Mouse (Mus musculus) intestine, postnatal 0 days (tissue): Measurements from ENCODE around the gene Sik3. TPM values are rescaled to one million over a fixed set of nuclear protein-coding genes. Genes with fewer than 3 reads are reported as not detected.

ENCODE experiments used
- ATAC-seq: fragments of 200-750 bp; cut with Nextera tagmentation; 2 replicates; pipeline ENCODE4 v1.8.0; 2017; ENCODE audit warnings: mild to moderate bottlenecking, moderate TSS enrichment, moderate library complexity
- H3K27ac ChIP-seq: fragments of 300-500 bp; sonication (generic); 2 replicates; pipeline ENCODE4 v1.5.1; 2014; ENCODE audit warnings: mild to moderate bottlenecking, low read depth, low read length, moderate library complexity
- H3K27me3 ChIP-seq: fragments of 300-500 bp; sonication (generic); replicated peaks from 2 replicates; pipeline ENCODE4 v1.6.1; 2014; ENCODE audit warnings: low read length, mixed read lengths; ENCODE audit not compliant: control insufficient read depth, insufficient read depth
- H3K36me3 ChIP-seq: fragments of 300-500 bp; sonication (generic); 2 replicates; pipeline ENCODE4 v1.6.1; 2014; ENCODE audit warnings: mild to moderate bottlenecking, moderate library complexity; ENCODE audit not compliant: control insufficient read depth, insufficient read depth
- H3K4me1 ChIP-seq: fragments of 300-500 bp; sonication (generic); replicated peaks from 2 replicates; pipeline ENCODE4 v1.6.1; 2014; ENCODE audit warnings: antibody characterized with exemption, low read length, mixed read lengths; ENCODE audit not compliant: control insufficient read depth, insufficient read depth
- H3K4me2 ChIP-seq: fragments of 300-500 bp; sonication (generic); replicated peaks from 2 replicates; pipeline ENCODE4 v1.6.1; 2014; ENCODE audit warnings: low read depth, mild to moderate bottlenecking, moderate library complexity
- H3K4me3 ChIP-seq: fragments of 300-500 bp; sonication (generic); 2 replicates; pipeline ENCODE4 v1.5.1; 2014; ENCODE audit warnings: low read depth, low read length
- H3K9ac ChIP-seq: fragments of 300-500 bp; sonication (generic); 2 replicates; pipeline ENCODE4 v1.6.1; 2014; ENCODE audit warnings: mild to moderate bottlenecking, low read depth, low read length
- H3K9me3 ChIP-seq: fragments of 300-500 bp; sonication (generic); 2 replicates; pipeline ENCODE4 v1.6.1; 2016; ENCODE audit warnings: mixed run types; ENCODE audit not compliant: control insufficient read depth
- CTCF ChIP-seq: sonication (generic); IDR thresholded peaks from 2 replicates; pipeline ENCODE4 v1.5.1; 2016; ENCODE audit warnings: low read depth, mild to moderate bottlenecking, control low read depth, antibody characterized with exemption, moderate library complexity
- WGBS: fragments of 180-500 bp; shearing (Covaris S2); extraction: QIAGEN DNeasy Blood & Tissue Kit; methylation state at CpG from one replicate; pipeline ENCODE4 v1.1.7; 2014; 5-methylcytosine and 5-hydroxymethylcytosine counted together
- polyA plus RNA-seq: library from polyadenylated mRNA; unstranded; fragments of >200 nt; fragmentation: Nextera tagmentation; extraction: Ambion mirVana; gene quantifications from 2 replicates; pipeline ENCODE4 v1.2.1, GENCODE M21; 2015

Sik3 gene
- polyA plus RNA-seq, 1 experiment from 2014 or later, result 7.4 TPM

- H3K9ac ChIP-seq, result no peak overlapping the region
Measured at GRCm38 (mm10) chr9:46014251-46014681, 1.6 kb downstream of the Sik3 start.

DNA sequence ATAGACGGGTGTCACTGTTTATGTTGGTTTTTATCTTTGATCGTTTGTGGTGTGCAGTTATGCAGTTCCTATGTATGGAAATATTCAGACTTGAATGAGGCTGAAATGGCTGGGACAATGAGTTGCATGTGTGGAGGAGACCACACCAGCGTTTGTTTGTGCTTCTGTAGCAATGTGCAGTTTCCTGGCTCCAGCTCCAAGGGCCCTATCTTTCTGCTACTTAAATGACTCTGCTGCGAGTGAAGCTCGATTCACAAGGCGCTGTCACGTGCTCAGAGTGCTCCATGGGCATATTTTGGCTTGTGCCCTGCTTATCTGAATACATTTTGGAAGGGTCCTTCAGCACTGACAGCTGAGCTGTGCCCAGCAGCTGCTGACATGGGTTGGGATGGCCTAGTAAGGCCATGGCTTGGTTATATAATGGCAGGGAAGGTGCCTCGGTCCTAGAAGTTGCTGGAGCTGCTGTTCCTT, 2.5 kb downstream of the Sik3 start:
- no peak for ATAC-seq
- no peak overlapping the region for H3K9ac ChIP-seq
- H3K4me2 ChIP-seq, result peak overlapping the region; percentile 86
- H3K9me3 ChIP-seq, result no peaks in the 10 kb centered on the region
- H3K4me1 ChIP-seq, result peaks cover 27% of the 10 kb centered on the region
- WGBS, result 6% methylated on average over 8 of the region's 8 CpGs
- peak overlapping the region; percentile 63 for H3K27ac ChIP-seq
- H3K36me3 ChIP-seq, result no peaks in the 10 kb centered on the region
- H3K27me3 ChIP-seq, result no peaks in the 10 kb centered on the region
- no peak for TF ChIP-seq CTCF
- H3K4me3 ChIP-seq, result no peak overlapping the region

More at GRCm38 (mm10) chr9:46014251-46014681, 1.6 kb downstream of the Sik3 start:
- TF ChIP-seq CTCF, result peak; percentile 53
- peak overlapping the region; percentile 98 for H3K4me3 ChIP-seq
- no peaks in the 10 kb centered on the region for H3K36me3 ChIP-seq
- H3K9me3 ChIP-seq, result no peaks in the 10 kb centered on the region
- no peaks in the 10 kb centered on the region for H3K27me3 ChIP-seq
- peak overlapping the region; percentile 43; the same call in 1 of the 2 replicates for H3K27ac ChIP-seq
- peak overlapping the region; percentile 86 for H3K4me2 ChIP-seq
- H3K4me1 ChIP-seq, result peaks cover 27% of the 10 kb centered on the region
- 4% methylated on average over 10 of the region's 10 CpGs for WGBS
- no peak for ATAC-seq

DNA sequence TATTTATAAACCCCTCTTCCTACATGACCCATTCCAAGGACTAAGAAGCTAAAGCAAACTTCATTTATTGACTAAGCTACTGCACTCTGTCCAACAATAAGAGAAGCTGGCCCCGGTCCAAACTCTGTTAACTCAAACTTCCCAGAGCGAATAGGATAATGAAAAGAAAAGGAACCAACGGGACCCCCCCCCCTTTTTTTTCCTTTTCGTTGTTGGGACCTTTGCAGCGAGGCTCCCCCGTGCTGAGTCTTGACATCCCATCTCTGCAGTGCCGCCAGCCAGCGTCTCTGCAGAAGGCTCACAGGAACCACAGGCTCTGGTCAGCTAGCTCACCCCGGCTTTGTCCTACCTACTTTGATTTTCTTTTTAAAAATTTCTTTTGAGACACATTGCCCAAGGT, 3.2 kb downstream of the Sik3 start:
- H3K27me3 ChIP-seq, result no peaks in the 10 kb centered on the region
- H3K4me2 ChIP-seq, result peak overlapping the region; percentile 86
- peak overlapping the region; percentile 63; the same call in 1 of the 2 replicates for H3K27ac ChIP-seq
- no peaks in the 10 kb centered on the region for H3K9me3 ChIP-seq
- H3K36me3 ChIP-seq, result no peaks in the 10 kb centered on the region
- no peak overlapping the region for H3K4me3 ChIP-seq
- peaks cover 27% of the 10 kb centered on the region for H3K4me1 ChIP-seq
- no peak overlapping the region for H3K9ac ChIP-seq
- TF ChIP-seq CTCF, result no peak
- ATAC-seq, result no peak
- WGBS, result 14% methylated on average over 9 of the region's 9 CpGs

DNA sequence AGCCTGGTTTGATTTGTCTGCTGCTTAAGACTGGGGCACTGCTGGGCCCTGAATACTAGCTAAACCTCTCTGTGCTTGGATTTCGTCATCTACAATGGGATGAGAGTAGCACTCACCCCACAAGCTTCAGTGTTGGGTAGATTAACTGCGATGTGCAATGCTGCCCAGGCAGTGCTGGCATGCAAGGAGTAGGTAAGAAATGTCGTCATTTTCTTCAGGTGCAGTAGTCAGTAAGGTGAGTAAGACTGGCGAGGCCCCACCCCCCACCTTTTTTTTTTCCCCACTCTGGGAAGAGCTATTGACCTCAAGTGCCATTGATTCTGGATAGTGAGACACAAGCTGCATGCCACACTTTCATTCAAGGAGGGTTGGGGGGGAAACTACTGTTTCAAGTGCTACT, 3.8 kb downstream of the Sik3 start:
- no peaks in the 10 kb centered on the region for H3K27me3 ChIP-seq
- WGBS, result 55% methylated on average over 4 of the region's 4 CpGs
- no peak for TF ChIP-seq CTCF
- H3K36me3 ChIP-seq, result peaks cover 1% of the 10 kb centered on the region; the same call in 1 of the 2 replicates
- H3K9ac ChIP-seq, result no peak overlapping the region
- H3K4me2 ChIP-seq, result no peak overlapping the region
- no peak overlapping the region for H3K27ac ChIP-seq
- no peak for ATAC-seq
- H3K4me1 ChIP-seq, result peaks cover 24% of the 10 kb centered on the region
- H3K9me3 ChIP-seq, result no peaks in the 10 kb centered on the region
- no peak overlapping the region for H3K4me3 ChIP-seq

- Histone ChIP-seq H3K27ac (no peak overlapping the region), H3K4me1 (peaks cover 15% of the 10 kb centered on the region), H3K36me3 (peaks cover 3% of the 10 kb centered on the region; the same call in 1 of the 2 replicates), H3K27me3 (no peaks in the 10 kb centered on the region), H3K9me3 (no peaks in the 10 kb centered on the region), H3K9ac (no peak overlapping the region), H3K4me3 (no peak overlapping the region), H3K4me2 (no peak overlapping the region)
- WGBS, result 69% methylated on average over 6 of the region's 6 CpGs
- TF ChIP-seq CTCF, result no peak
- ATAC-seq, result no peak
Measured at GRCm38 (mm10) chr9:46018316-46018715, 5.7 kb downstream of the Sik3 start.

GRCm38 (mm10) chr9:46019975-46020374, 7.4 kb downstream of the Sik3 start:
- no peak overlapping the region for H3K9ac ChIP-seq
- WGBS, result 36% methylated on average over 6 of the region's 6 CpGs
- ATAC-seq, result peak; percentile 50
- H3K27ac ChIP-seq, result no peak overlapping the region
- no peak overlapping the region for H3K4me3 ChIP-seq
- H3K27me3 ChIP-seq, result no peaks in the 10 kb centered on the region
- peaks cover 3% of the 10 kb centered on the region; the same call in 1 of the 2 replicates for H3K36me3 ChIP-seq
- H3K4me2 ChIP-seq, result no peak overlapping the region
- TF ChIP-seq CTCF, result no peak
- no peaks in the 10 kb centered on the region for H3K9me3 ChIP-seq
- peaks cover 15% of the 10 kb centered on the region for H3K4me1 ChIP-seq

DNA sequence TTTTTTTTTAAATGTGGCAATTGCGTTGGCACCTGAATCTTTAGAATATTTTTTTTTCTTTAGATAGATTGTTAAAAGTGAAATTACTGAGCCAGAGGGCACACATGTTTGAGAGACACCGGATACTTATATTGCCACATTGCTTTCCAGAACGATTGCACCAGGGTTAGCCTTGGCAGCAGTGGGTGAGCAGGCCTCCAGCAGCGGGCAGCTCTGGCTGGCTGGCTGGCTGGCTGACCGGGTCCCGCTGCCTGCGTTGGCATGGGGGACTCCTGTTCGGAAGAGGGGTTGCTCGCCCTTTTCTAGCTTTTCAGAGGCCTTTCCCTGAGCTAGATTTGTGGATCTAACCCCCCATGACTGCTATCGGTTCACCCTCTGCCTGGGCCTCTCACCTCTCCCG, 11.0 kb downstream of the Sik3 start:
- H3K27me3 ChIP-seq, result no peaks in the 10 kb centered on the region
- H3K4me2 ChIP-seq, result no peak overlapping the region
- H3K9me3 ChIP-seq, result no peaks in the 10 kb centered on the region
- no peak overlapping the region for H3K9ac ChIP-seq
- TF ChIP-seq CTCF, result no peak
- H3K4me3 ChIP-seq, result no peak overlapping the region
- H3K4me1 ChIP-seq, result no peaks in the 10 kb centered on the region
- WGBS, result 93% methylated on average over 11 of the region's 11 CpGs
- peaks cover 3% of the 10 kb centered on the region; the same call in 1 of the 2 replicates for H3K36me3 ChIP-seq
- no peak for ATAC-seq
- H3K27ac ChIP-seq, result no peak overlapping the region
